In genomic region chr1:184733300-184734066, GRCm38 (mm10) we compare ENCODE assay signal across 8 mouse cellular contexts. TPM values are rescaled to one million over a fixed set of nuclear protein-coding genes. Genes with fewer than 3 reads are reported as not detected.
DNase-seq lines count a peak whose midpoint lies in the region; ATAC-seq and TF ChIP-seq lines count a peak whose summit lies in the region.

No protein-coding gene starts in this region.

- H3K4me3 ChIP-seq in macrophage (ENCODE audit: inconsistent target), result peak overlapping the region; percentile 83
- peak overlapping the region; percentile 15; the same call in 1 of the 2 replicates for H3K4me3 ChIP-seq in stomach, postnatal 0 days (ENCODE audit: low read depth, low read length)

- DNase-seq in layer of hippocampus, adult 9-11 months, result peak; percentile 13
- DNase-seq in layer of hippocampus, postnatal 25 days (ENCODE audit: extremely low spot score in 1 of 2, low spot score in 1 of 2), result no peak
- peak; percentile 54 for DNase-seq in kidney, postnatal 10 days
- no peak for DNase-seq in stomach, postnatal 0 days (ENCODE audit: low spot score)
- DNase-seq in layer of hippocampus, adult 8-10 months (ENCODE audit: low spot score in 2 of 2), result no peak
- no peak for DNase-seq in left cerebral cortex, adult 9 months (ENCODE audit: low spot score in 2 of 2)

- H3K36me3 ChIP-seq in macrophage (ENCODE audit: inconsistent target), result no peaks in the 10 kb centered on the region
- H3K36me3 ChIP-seq in stomach, postnatal 0 days (ENCODE audit: control insufficient read depth, insufficient read depth, low read length), result no peaks in the 10 kb centered on the region

- no peak for TF ChIP-seq EP300 in stomach, postnatal 0 days (optimal IDR thresholded peaks at IDR 0.05)

- peaks cover 25% of the 10 kb centered on the region for H3K79me2 ChIP-seq in macrophage (ENCODE audit: inconsistent target)

- no peak overlapping the region for H3K9ac ChIP-seq in stomach, postnatal 0 days (ENCODE audit: low read length)

- no peaks in the 10 kb centered on the region; the same call in 1 of the 2 replicates for H3K4me1 ChIP-seq in stomach, postnatal 0 days (replicated peaks; ENCODE audit: control insufficient read depth, insufficient read depth)

- peak overlapping the region; percentile 72 for H3K27ac ChIP-seq in macrophage
- H3K27ac ChIP-seq in stomach, postnatal 0 days (replicated peaks), result no peak overlapping the region

- H3K27me3 ChIP-seq in stomach, postnatal 0 days (ENCODE audit: control insufficient read depth, insufficient read depth, low read length), result peaks cover 19% of the 10 kb centered on the region; the same call in 1 of the 2 replicates

- TF ChIP-seq CTCF in stomach, postnatal 0 days (IDR thresholded peaks at IDR 0.05; ENCODE audit: low read depth), result no peak

- WGBS in macrophage (ENCODE audit: missing documents), result 6% methylated on average over 28 of the region's 28 CpGs
- 5% methylated on average over 28 of the region's 28 CpGs for whole genome bisulfite sequencing in stomach, postnatal 0 days

- peak overlapping the region; percentile 75 for H3K4me2 ChIP-seq in stomach, postnatal 0 days (replicated peaks; ENCODE audit: low read depth)

- ATAC-seq in granulocyte monocyte progenitor cell, adult 5-6 weeks (replicated peaks; ENCODE audit: poor library complexity, severe bottlenecking), result peak; percentile 28
- no peak for ATAC-seq in stomach, postnatal 0 days (ENCODE audit: low FRiP score, low TSS enrichment)

- no peaks in the 10 kb centered on the region for H3K9me3 ChIP-seq in stomach, postnatal 0 days (ENCODE audit: control insufficient read depth, low read length)

RNA-seq across cellular contexts. Expression of gene Hlx, which starts 1.1 kb away (rescaled TPM):
- total RNA-seq in layer of hippocampus, postnatal 25 days (2021), result 1 to 10 TPM; 1.5 TPM
- 5.1 and 6.4 TPM in 2 replicates for total RNA-seq in granulocyte monocyte progenitor cell, adult 5-6 weeks (2014; fragmentation: Nextera tagmentation)
- 9.5 and 10.5 TPM in 2 replicates for total RNA-seq in granulocyte monocyte progenitor cell, adult 5-6 weeks (2017)
- total RNA-seq in macrophage (2018; cell fraction: chromatin; rRNA removed), result 10 to 100 TPM in 21 of 26 experiments, 1 to 10 TPM in 5; 6.4 to 26.8 (median 12.9) TPM
- total RNA-seq in macrophage (2018; cell fraction: cytosol; rRNA removed), result 10 to 100 TPM; 21.1 to 79.3 (median 38.5) TPM
- 10 to 100 TPM; 14.3 to 54.2 (median 25.8) TPM for total RNA-seq in macrophage (2018; cell fraction: nucleus; rRNA removed)
- 23.2 to 50.5 TPM (median 24.9 TPM) in 3 replicates for polyA plus RNA-seq in macrophage (2018)
- polyA plus RNA-seq in stomach, postnatal 0 days (2015; fragmentation: Nextera tagmentation; extraction: Ambion mirVana), result 5.4 and 6.9 TPM in 2 replicates
- total RNA-seq in layer of hippocampus, adult 8-10 months (2022), result 1 to 10 TPM in 2 of 4 experiments, under 1 TPM in 2; 0.76 to 4.5 (median 1.9) TPM

Comparison
In these comparisons a context has a peak if more than half of its experiments do, and no peak if none do; other contexts are left out.
1. DNase-seq: peak in layer of hippocampus, adult 9-11 months (single experiment) and kidney, postnatal 10 days (single experiment); none in layer of hippocampus, postnatal 25 days (0 of 2), stomach, postnatal 0 days (single experiment), layer of hippocampus, adult 8-10 months (0 of 2) and left cerebral cortex, adult 9 months (0 of 2).